Mouse (Mus musculus) left cerebral cortex, postnatal 10 days (tissue): ENCODE data around the gene Ppp1r21. TPM values are rescaled to one million over a fixed set of nuclear protein-coding genes. Genes with fewer than 3 reads are reported as not detected.

Experiments
- DNase-seq, 2 experiments: peaks; one replicate each; pipeline ENCODE4 v3.0.0; 2021 to 2022; ENCODE audit warnings: low spot score in 2 of 2, mixed read lengths in 1 of 2; ENCODE audit errors: extremely low spot score in 1 of 2
- intact Hi-C: fragments of 180-260 bp; cut with DNase I; formaldehyde crosslinking; loops from one replicate; pipeline ENCODE4 v1.15.1; 2025
- total RNA-seq, 2 experiments: library from RNA; stranded (reverse); gene quantifications; 2 replicates each; pipeline ENCODE4 v1.2.3; 2021

Ppp1r21 gene
- total RNA-seq = 10 to 100 TPM; 66.4 to 69.0 TPM

- DNase-seq = peak; percentile 97 to 99
- intact Hi-C loops = loop anchor here (2.0 kb wide), 1 partner anchor 111 kb away; no protein-coding TSS in a partner anchor
Observed at GRCm38 (mm10) chr17:88529519-88530235, at the start of gene Ppp1r21. Gene Ppp1r21 (plus strand): TSS chr17:88530118.

DNA sequence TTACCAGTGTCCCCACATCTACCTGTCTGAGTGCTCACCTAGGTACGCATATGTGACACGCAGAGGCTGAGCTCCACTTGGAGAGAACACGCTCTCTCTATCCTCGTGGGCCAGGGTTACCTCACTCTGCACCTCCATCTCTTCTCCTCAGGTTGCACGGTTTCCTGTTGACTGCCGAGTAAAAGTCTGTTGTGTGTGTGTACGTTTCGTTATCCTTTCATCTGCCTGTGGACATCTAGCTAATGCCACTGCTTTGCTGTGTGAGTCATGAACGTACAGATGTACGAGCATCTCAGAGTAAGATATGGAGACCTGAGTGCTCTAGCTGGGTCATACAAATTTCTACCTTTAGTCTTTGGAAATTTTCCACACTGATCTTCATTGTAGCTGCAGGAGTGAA is 49.5 kb upstream of the Ppp1r21 start:
- intact Hi-C loops = no loop called here
- no peak for DNase-seq

GRCm38 (mm10) chr17:88481062-88481461 is 48.9 kb upstream of the Ppp1r21 start:
- intact Hi-C loops = no loop called here
- DNase-seq = no peak

DNA sequence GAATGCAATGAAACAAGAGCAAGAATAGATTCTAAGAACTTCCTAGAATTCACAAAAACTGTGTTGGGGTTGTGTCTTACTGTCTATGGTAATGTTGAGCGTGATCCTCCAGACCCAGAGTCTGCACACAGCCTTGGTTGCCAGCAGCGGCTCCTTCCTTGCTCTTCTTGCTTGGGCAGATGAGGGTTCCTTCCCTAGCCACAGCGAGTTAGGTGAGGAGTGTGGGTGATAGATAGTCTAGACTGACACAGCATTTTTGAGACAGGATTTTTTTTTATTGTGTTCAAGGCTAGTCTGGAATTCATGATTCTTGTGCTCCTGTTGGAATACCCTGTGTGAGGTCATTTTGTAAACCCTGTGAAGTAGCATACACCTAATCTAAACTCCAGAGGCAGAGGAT is 48.3 kb upstream of the Ppp1r21 start:
- intact Hi-C loops = no loop called here

DNA sequence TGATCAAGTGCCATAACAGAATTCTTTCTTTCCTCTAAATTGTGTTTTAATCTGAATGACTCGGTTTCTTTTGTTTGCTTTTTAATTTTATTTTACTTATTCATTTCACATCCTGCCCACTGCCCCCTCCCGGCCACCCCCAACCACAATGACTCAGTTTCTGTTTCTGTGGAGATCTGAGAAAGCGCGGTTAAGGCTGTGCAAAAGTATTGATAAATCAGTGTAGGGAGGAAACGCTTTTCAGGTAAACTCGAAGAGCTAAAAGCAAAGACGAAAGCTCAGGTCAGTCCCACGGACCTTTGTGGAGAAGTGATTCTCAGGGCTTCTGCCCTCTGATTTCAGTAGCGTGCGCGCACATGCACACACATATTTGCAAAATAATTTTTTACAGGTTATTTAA is 45.4 kb upstream of the Ppp1r21 start:
- DNase-seq = no peak
- intact Hi-C loops = no loop called here

More for the DNA sequence above, 48.3 kb upstream of the Ppp1r21 start:
- no peak for DNase-seq

- intact Hi-C loops = no loop called here
- no peak for DNase-seq
Observed at GRCm38 (mm10) chr17:88484951-88485350, 45.0 kb upstream of the Ppp1r21 start.

DNA sequence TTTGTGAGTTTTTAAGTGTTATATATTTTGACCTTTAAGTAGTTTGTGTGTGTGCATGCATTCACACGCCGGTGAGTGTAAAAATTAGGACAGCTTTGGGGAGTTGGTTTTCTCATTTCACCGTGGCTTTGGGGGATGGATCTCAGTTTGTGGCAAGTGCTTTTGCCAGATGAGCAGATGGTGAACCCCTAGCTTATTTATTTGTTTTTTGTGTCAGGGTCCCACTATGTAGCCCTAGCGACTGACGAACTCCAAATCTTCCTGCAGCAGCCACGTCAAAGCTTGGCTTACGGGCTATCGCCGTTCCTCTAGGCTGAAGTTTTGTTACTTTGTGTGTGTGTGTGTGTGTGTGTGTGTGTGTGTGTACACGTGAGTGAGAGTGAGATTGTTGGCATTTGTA is 39.4 kb upstream of the Ppp1r21 start:
- intact Hi-C loops = loop anchor here (5.0 kb wide), 1 partner anchor 48 kb away; the partner anchor contains the start of gene Foxn2
- no peak for DNase-seq

- DNase-seq = no peak
- intact Hi-C loops = loop anchor here (5.0 kb wide), 1 partner anchor 49 kb away; the partner anchor contains the start of gene Foxn2
Observed at GRCm38 (mm10) chr17:88491366-88492106, 38.4 kb upstream of the Ppp1r21 start.

DNA sequence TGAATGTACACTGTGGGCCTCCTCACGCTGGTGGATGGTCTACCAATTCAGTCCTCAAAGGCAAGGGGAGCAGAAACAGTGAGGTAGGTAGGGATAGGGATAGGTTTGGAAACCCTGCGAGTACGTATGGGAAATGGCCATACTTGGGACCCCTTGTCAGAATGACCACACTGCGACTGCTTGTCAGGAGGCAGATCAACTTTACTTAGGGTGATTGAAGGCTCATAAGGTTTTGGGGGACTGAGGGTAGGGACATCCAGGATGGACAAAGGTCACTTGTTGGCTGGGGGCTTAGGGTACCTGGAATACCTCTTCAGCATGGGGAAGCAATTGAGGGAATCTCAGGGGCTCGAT is 37.8 kb upstream of the Ppp1r21 start:
- DNase-seq = no peak
- intact Hi-C loops = loop anchor here (5.0 kb wide), 1 partner anchor 50 kb away; the partner anchor contains the start of gene Foxn2

DNA sequence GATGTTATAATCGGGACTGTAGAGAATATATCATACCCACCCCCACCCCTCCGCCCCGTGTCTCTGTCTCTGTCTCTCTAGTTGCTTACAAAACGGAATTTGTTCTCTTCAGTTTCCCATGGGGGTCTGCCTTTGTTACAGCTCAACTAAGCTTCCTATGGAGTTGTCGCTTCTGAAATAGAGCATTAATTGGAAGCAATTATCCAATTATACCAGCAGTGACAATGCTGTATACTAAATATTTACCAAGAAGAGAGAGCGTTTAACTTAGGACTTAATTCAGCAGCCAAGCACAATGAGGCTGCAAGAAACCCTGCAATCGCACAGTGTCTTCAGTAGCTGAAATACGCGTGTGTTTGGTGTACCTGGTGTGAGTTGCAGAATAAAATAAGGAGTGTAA is 36.4 kb upstream of the Ppp1r21 start:
- no peak for DNase-seq
- intact Hi-C loops = loop anchor here (5.0 kb wide), 1 partner anchor 51 kb away; the partner anchor contains the start of gene Foxn2

GRCm38 (mm10) chr17:88494121-88494771 is 35.7 kb upstream of the Ppp1r21 start:
- DNase-seq = peak; percentile 56
- intact Hi-C loops = loop anchor here (5.0 kb wide), 1 partner anchor 52 kb away; the partner anchor contains the start of gene Foxn2

DNA sequence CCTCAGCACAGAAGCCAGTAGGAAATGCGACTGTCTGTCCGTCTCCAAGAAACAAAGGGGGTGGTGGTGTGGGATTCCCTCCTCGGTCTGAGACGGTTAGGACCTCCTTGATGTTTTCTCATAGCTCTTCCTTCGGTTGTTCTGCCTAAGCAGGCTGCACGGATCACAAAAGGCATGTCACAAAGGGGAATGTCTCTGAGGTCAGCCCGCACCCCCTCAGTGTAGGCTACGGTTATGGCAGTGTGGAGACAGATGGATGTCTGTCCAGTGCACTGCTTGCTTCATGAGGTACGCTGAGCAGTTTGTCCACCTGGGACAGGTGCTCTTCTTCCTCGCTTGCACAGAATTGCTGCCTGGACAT is 35.2 kb upstream of the Ppp1r21 start:
- DNase-seq = no peak
- intact Hi-C loops = loop anchor here (5.0 kb wide), 1 partner anchor 52 kb away; the partner anchor contains the start of gene Foxn2

DNA sequence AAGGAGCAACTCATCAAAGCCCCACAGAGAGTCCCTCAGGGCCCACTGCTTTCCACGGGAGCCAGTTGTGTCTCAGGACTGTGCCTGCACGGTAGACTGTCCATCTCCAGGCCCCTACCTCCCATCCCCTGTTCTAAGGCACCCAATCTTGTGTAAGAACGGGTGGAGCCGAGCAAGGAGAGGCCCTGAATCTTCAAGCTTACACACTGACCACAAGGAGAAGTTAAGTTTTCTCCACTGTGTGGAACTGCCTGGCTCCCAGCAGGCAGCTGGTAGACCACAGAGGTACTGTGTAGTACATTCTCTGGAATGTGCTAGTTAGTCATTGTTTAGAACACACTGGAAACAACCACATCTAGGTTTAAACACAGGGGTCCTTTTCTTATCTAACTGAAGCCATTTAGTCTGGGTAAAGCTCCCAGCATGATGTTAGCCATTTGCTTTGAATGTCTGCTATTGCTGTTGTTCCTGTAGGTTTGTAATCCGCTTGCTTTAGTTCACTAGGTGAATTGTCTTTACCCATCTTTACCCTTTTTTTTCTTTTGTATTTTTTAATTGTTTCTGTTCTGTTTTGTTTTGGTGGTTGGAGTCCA is 31.7 kb upstream of the Ppp1r21 start:
- DNase-seq = no peak
- intact Hi-C loops = no loop called here

DNA sequence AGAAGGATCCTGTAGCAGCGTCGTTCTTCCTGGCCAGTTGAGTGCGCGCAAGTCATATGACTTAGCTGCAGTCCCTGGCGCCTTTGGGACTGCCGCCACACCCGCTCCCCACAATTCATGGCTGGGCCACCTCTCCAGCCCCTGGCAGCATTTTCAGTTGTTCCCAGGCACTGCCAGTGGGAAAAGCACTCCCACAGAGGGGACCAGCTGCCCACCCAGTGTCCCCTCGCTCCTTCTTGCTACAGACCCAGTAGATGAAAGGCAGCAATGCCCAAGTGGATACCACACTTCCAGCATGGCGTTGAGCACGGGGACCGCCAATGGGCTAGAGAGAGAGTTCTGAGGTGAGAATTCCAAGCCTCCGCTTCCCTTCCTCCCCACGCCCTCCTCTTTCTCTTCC is 25.9 kb upstream of the Ppp1r21 start:
- intact Hi-C loops = loop anchor here (10.0 kb wide), 1 partner anchor 179 kb away; no protein-coding TSS in a partner anchor
- no peak for DNase-seq

- peak; percentile 47 to 48 for DNase-seq
- intact Hi-C loops = loop anchor here (5.0 to 10.0 kb wide), 2 partner anchors 63 to 180 kb away; partner anchors contain the start of gene Foxn2
Observed at GRCm38 (mm10) chr17:88505275-88505723, 24.6 kb upstream of the Ppp1r21 start.

DNA sequence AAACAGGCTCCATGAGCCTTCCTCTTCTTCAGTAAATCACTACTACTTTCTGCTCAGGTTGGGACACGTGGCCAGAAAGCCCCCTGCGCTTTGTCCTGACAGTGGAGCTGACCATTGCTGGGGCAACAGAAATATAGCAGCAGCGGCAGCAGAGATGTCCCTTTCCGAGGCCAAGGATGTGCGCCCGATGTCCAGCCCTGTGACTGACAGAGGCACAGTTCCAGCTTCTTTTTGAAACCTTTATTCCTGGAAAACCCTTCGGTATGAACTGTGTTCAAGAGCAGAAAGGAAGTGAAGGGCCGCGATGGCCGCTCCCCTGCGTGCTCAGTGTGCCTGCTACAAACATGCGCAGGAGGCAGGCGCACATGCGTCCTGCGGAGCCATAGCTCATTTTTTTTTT is 24.0 kb upstream of the Ppp1r21 start:
- intact Hi-C loops = loop anchor here (5.0 to 10.0 kb wide), 2 partner anchors 64 to 181 kb away; partner anchors contain the start of gene Foxn2
- no peak for DNase-seq

DNA sequence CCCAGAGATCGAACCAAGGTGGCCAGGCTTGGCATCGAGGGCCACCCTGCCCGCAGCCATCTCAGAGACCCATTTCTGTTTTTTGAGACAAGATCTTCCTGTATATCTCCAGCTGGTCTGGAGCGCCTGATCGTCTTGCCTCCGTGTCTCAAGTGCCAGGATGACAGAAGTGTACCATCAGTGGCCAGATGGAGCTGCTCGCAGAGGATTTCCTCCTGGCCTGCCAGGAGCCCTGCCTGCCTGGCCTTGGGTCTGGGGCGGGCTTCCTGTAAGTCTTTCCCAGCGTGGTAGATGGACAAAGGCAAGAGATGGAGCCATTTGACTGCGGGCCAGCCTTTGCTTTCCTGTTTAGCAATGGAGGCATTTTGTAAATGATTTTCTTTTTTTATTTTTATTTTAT is 22.5 kb upstream of the Ppp1r21 start:
- intact Hi-C loops = loop anchor here (5.0 to 10.0 kb wide), 2 partner anchors 65 to 183 kb away; partner anchors contain the start of gene Foxn2
- peak in 1 of 2 experiments; percentile 32 for DNase-seq

DNA sequence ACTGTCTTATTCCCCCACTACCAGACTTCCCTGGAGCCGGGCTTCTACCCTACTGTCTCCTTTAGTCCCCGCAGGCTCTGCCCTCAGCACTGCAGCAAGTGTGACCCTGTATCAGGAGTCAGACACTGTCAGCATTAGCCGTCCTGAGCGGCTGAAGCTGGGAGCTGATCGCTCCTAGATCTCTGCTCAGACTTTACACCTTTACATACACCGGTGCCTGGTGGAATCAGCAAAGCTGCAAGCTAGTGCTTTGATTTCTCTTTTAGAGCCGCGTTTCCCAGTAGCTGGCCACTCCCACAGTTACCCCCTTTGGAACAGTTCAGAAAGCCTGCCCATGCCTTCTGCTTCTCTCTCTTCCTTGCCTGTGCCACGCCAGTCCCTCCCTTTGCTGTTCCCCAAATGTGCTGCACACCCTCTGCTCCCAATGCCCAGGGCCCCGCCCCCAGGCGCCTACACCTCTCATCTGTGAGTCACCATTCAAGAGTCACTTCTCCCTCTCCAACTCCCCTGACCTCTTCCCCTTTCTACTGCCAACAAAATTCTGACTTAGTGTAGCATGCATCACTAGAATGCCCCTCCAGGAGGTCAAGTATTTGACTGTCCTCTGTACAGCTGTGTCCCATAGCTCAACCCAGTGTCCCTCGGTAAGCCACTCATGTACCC is 20.9 kb upstream of the Ppp1r21 start:
- intact Hi-C loops = loop anchor here (5.0 to 10.0 kb wide), 2 partner anchors 67 to 184 kb away; partner anchors contain the start of gene Foxn2
- DNase-seq = peak in 1 of 2 experiments; percentile 67
